Mouse (Mus musculus) brown adipose tissue, adult 24 weeks (tissue): Measurements from ENCODE around the gene Krt33b. TPM values are rescaled to one million over a fixed set of nuclear protein-coding genes. Genes with fewer than 3 reads are reported as not detected.

Experiments
- H3K27ac ChIP-seq: fragments of 200-500 bp; replicated peaks from 2 replicates; pipeline ENCODE4 v1.5.1; 2012; ENCODE audit warnings: low read depth, mild to moderate bottlenecking, low read length
- H3K4me1 ChIP-seq: fragments of 200-500 bp; 2 replicates; pipeline ENCODE4 v1.6.1; 2012; ENCODE audit warnings: low read length, mixed read lengths; ENCODE audit not compliant: control insufficient read depth, insufficient read depth, insufficient read length
- H3K4me3 ChIP-seq: fragments of 200-500 bp; 2 replicates; pipeline ENCODE4 v1.5.1; 2012; ENCODE audit warnings: low read depth, mild to moderate bottlenecking, low read length, moderate library complexity; ENCODE audit not compliant: insufficient read depth
- polyA plus RNA-seq: library from polyadenylated mRNA; stranded (reverse); fragments of >200 nt; gene quantifications from 2 replicates; pipeline ENCODE4 v1.2.4, GENCODE M21; 2012; ENCODE audit not compliant: missing spikeins, insufficient read depth, insufficient read length

Gene Krt33b
- polyA plus RNA-seq, 1 experiment = not detected

DNA sequence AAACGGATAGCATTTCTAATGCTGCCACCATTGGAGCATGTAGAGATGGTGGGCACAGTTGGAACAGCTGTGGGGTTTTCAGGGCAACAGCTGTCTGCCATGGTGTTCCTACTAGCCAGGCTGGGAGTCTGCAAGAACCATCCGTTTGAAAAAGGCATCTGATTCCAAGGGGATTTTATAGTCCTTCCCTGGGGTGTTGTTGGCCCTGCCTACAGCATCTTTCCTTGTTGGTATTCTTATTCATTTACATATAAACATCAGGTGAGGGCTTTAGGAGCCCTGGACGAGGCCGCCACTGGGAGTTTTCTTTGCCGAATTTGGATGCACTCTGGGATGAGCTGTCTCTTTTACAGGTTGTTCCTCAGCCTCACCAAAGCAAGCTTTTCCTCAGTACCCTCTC, 50.7 kb downstream of the Krt33b start, which contains the start of gene Krtap29-1:
Gene Krtap29-1, minus strand, starts transcription at position 101 of the 400 bp plus-strand sequence.
- Histone ChIP-seq H3K4me3 (no peak within 1 kb of the TSS), H3K27ac (no peak within 1 kb of the TSS), H3K4me1 (no peaks in the 10 kb centered on the region)

Other genes with a start within 250 kb of the Krt33b start
- gene Krtap4-8, start 249.2 kb downstream of the Krt33b start, polyA plus RNA-seq = not detected in 2 replicates
- not detected in 2 replicates for gene Krtap4-9, start 244.7 kb downstream of the Krt33b start, polyA plus RNA-seq
- gene Gm11596, start 236.4 kb downstream of the Krt33b start, polyA plus RNA-seq = not detected in 2 replicates
- gene Gm11569, start 230.9 kb downstream of the Krt33b start, polyA plus RNA-seq = not detected in 2 replicates
- not detected in 2 replicates for gene Gm11554, start 225.4 kb downstream of the Krt33b start, polyA plus RNA-seq
- not detected in 2 replicates for gene Krtap4-13, start 220.0 kb downstream of the Krt33b start, polyA plus RNA-seq
- not detected in 2 replicates for gene Gm11564, start 214.2 kb downstream of the Krt33b start, polyA plus RNA-seq
- not detected in 2 replicates for gene 2300003K06Rik, start 191.8 kb downstream of the Krt33b start, polyA plus RNA-seq
- gene Krtap4-16, start 178.3 kb downstream of the Krt33b start, polyA plus RNA-seq = not detected in 2 replicates
- gene Gm11568, start 172.0 kb downstream of the Krt33b start, polyA plus RNA-seq = not detected in 2 replicates
- not detected in 2 replicates for gene Gm11559, start 165.4 kb downstream of the Krt33b start, polyA plus RNA-seq
- gene Krtap9-1, start 156.5 kb downstream of the Krt33b start, polyA plus RNA-seq = not detected in 2 replicates
- not detected in 2 replicates for gene Gm11567, start 150.7 kb downstream of the Krt33b start, polyA plus RNA-seq
- not detected in 2 replicates for gene Krtap31-1, start 121.9 kb downstream of the Krt33b start, polyA plus RNA-seq
- not detected in 2 replicates for gene Gm11565, start 115.1 kb downstream of the Krt33b start, polyA plus RNA-seq
- not detected in 2 replicates for gene Krtap31-2, start 93.6 kb downstream of the Krt33b start, polyA plus RNA-seq
- gene Krtap9-5, start 81.4 kb downstream of the Krt33b start, polyA plus RNA-seq = not detected in 2 replicates
- not detected in 2 replicates for gene Krtap29-1, start 50.8 kb downstream of the Krt33b start, polyA plus RNA-seq
- not detected in 2 replicates for gene Krtap16-1, start 43.3 kb downstream of the Krt33b start, polyA plus RNA-seq
- gene Krtap17-1, start 35.9 kb downstream of the Krt33b start, polyA plus RNA-seq = not detected in 2 replicates
- gene Krt33a, start 13.7 kb downstream of the Krt33b start, polyA plus RNA-seq = not detected in 2 replicates
- gene Krt34, start 11.7 kb upstream of the Krt33b start, polyA plus RNA-seq = not detected in 2 replicates
- not detected in 2 replicates for gene Krt31, start 20.7 kb upstream of the Krt33b start, polyA plus RNA-seq
- gene Krt32, start 58.4 kb upstream of the Krt33b start, polyA plus RNA-seq = not detected in 2 replicates
- gene Krt35, start 66.4 kb upstream of the Krt33b start, polyA plus RNA-seq = not detected in 2 replicates
- gene Krt36, start 75.8 kb upstream of the Krt33b start, polyA plus RNA-seq = 1.4 TPM in 2 replicates
- gene Krt13, start 91.7 kb upstream of the Krt33b start, polyA plus RNA-seq = not detected in 2 replicates
- gene Krt15, start 106.1 kb upstream of the Krt33b start, polyA plus RNA-seq = 0.67 and 2.4 TPM in 2 replicates
- 0.87 TPM in 1 of 2 replicates, not detected in the other for gene Krt19, start 118.8 kb upstream of the Krt33b start, polyA plus RNA-seq
- gene Krt9, start 163.4 kb upstream of the Krt33b start, polyA plus RNA-seq = not detected in 2 replicates
- 0.67 TPM in 1 of 2 replicates, not detected in the other for gene Krt14, start 177.7 kb upstream of the Krt33b start, polyA plus RNA-seq
- gene Krt16, start 219.0 kb upstream of the Krt33b start, polyA plus RNA-seq = not detected in 2 replicates
- gene Krt17, start 231.2 kb upstream of the Krt33b start, polyA plus RNA-seq = not detected in 2 replicates
- not detected in 2 replicates for gene Krt42, start 240.0 kb upstream of the Krt33b start, polyA plus RNA-seq